Mouse (Mus musculus): ENCODE results near the gene Map3k12.

- TF ChIP-seq EP300 (IDR thresholded peaks at IDR 0.05; ENCODE audit: low read depth) (no peak; the same call in 1 of the 2 replicates), CTCF (IDR thresholded peaks at IDR 0.05; ENCODE audit: low read depth) (no peak)
These were observed 58.7 kb downstream of the Map3k12 start for GRCm38 (mm10) chr15:102458050-102458736.
